Mouse (Mus musculus): ENCODE results near the gene Zyg11a.

DNA sequence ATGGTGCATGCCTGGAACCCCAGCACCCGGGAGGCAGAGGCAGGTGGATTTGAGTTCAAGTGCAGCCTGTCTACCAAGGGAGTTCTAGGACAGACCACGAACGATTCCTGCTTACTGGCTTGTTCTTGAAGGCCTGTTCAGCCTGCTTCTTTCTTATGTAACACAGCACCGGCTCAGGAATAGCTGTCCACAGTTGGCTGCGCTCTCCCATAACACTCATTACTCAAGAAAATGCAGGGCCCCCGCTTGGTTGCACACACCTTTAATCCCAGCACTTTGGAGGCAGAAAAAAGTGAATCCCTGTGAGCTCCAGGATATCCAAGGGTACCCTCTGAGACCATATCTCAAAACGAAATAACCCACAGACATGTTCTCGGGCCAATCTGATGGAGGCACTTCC, 55.9 kb downstream of the Zyg11a start:
- no peak for TF ChIP-seq POLR2A (IDR thresholded peaks at IDR 0.05; ENCODE audit: insufficient read depth, low read depth, low read length)
- no peak for TF ChIP-seq CTCF (IDR thresholded peaks at IDR 0.05; ENCODE audit: insufficient read depth, low read depth, low read length)
